Mouse (Mus musculus): ENCODE results near the gene Rad51c. TPM values are rescaled to one million over a fixed set of nuclear protein-coding genes. Genes with fewer than 3 reads are reported as not detected.

The Rad51c gene
- polyA plus RNA-seq (2012; rRNA removed), result 0.38 and 0.52 TPM in 2 replicates

GRCm38 (mm10) chr11:87404876-87405275 is at the start of gene Rad51c, which contains the start of gene Tex14:
Rad51c (minus strand) TSS chr11:87404954.
Tex14 (plus strand) TSS chr11:87405065.

GRCm38 (mm10) chr11:87358331-87359261 is 46.2 kb downstream of the Rad51c start, which contains the start of gene Ppm1e:
Ppm1e (minus strand) TSS chr11:87359023.

Other genes starting within 250 kb of the Rad51c start
- gene Ppm1e, start 45.9 kb downstream of the Rad51c start, polyA plus RNA-seq (2012; rRNA removed), result 0.86 and 0.87 TPM in 2 replicates
- 0.08 and 0.16 TPM in 2 replicates for gene Tex14, start 111 bp upstream of the Rad51c start, polyA plus RNA-seq (2012; rRNA removed)
- not detected in 2 replicates for gene Gm11492, start 161.7 kb upstream of the Rad51c start, polyA plus RNA-seq (2012; rRNA removed)
- 15.0 and 17.0 TPM in 2 replicates for gene Sept4, start 163.9 kb upstream of the Rad51c start, polyA plus RNA-seq (2012; rRNA removed)
- 27.3 and 29.5 TPM in 2 replicates for gene Mtmr4, start 187.2 kb upstream of the Rad51c start, polyA plus RNA-seq (2012; rRNA removed)
- 0.06 TPM in 2 replicates for gene Hsf5, start 212.2 kb upstream of the Rad51c start, polyA plus RNA-seq (2012; rRNA removed)